Mouse (Mus musculus): Measurements from ENCODE around the gene Pkd1l2. TPM values are rescaled to one million over a fixed set of nuclear protein-coding genes. Genes with fewer than 3 reads are reported as not detected.

Gene Pkd1l2
- polyA plus RNA-seq, 1 experiment from 2014 or later = not detected

DNA sequence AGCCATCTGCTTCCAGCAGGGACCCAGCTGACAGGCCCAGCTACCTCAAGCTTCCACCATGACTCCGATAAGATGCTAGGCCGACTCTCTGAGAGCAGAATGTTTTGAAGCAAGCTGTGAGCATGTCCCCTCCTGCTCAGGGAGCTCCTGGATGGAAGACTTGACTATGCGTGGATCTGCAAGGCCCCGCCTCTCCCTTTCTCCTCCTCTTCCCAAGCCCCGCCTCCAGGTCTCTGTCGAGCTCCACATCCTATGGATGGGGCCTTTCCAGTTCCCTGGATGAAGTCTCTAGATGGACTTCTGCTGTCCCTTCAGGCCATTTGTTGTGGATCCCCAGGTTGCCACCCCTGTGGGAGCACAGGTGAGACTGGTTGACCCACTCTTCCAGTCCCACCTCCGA is 23.2 kb downstream of the Pkd1l2 start:
- ATAC-seq (ENCODE audit: insufficient number of reproducible peaks, low FRiP score, low TSS enrichment, low read depth) = no peak
- DNase-seq (ENCODE audit: low spot score) = no peak

DNA sequence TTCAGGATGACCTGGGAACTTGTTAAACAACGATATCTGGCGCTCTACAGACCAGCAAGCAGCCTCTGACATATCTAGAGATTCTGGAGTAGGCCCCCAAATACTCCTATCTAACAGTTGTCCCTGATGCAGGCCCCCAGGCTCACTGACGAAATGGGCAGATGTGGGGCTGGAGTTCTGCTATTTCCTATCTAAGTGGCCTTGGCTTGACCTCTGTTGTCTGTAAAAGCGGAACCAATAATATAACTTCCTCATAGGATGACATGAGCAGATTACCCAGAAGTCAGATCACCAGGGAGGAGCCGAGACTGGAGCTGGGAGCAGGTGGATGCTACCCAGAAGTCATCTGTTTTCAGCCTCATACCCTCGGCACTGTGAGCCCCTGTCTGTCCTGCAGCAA is 27.2 kb downstream of the Pkd1l2 start:
- Histone ChIP-seq H3K4me2 (ENCODE audit: low read depth, severe bottlenecking) (no peak overlapping the region), H3K36me3 (ENCODE audit: control insufficient read depth, insufficient read depth, low read length) (no peaks in the 10 kb centered on the region), H3K27me3 (ENCODE audit: control insufficient read depth, insufficient read depth, low read length) (no peaks in the 10 kb centered on the region), H3K9ac (ENCODE audit: low read length) (no peak overlapping the region), H3K4me3 (ENCODE audit: low read depth, low read length) (no peak overlapping the region), H3K4me1 (ENCODE audit: control insufficient read depth, insufficient read depth, low read length) (no peaks in the 10 kb centered on the region), H3K27ac (replicated peaks; ENCODE audit: low read depth, low read length) (no peak overlapping the region), H3K9me3 (ENCODE audit: control insufficient read depth, low read length) (no peaks in the 10 kb centered on the region)
- 79% methylated on average over 6 of the region's 6 CpGs for WGBS
- DNase-seq (ENCODE audit: low spot score) = no peak
- no peak for ATAC-seq (ENCODE audit: insufficient number of reproducible peaks, low FRiP score, low TSS enrichment, low read depth)

More for the DNA sequence above, 23.2 kb downstream of the Pkd1l2 start:
- no peaks in the 10 kb centered on the region for H3K36me3 ChIP-seq (ENCODE audit: control insufficient read depth, insufficient read depth, low read length)
- H3K27me3 ChIP-seq (ENCODE audit: control insufficient read depth, insufficient read depth, low read length) = no peaks in the 10 kb centered on the region
- no peak overlapping the region for H3K4me2 ChIP-seq (ENCODE audit: low read depth, severe bottlenecking)
- H3K27ac ChIP-seq (replicated peaks; ENCODE audit: low read depth, low read length) = no peak overlapping the region
- 66% methylated on average over 7 of the region's 7 CpGs for WGBS
- H3K4me1 ChIP-seq (ENCODE audit: control insufficient read depth, insufficient read depth, low read length) = no peaks in the 10 kb centered on the region
- H3K9me3 ChIP-seq (ENCODE audit: control insufficient read depth, low read length) = no peaks in the 10 kb centered on the region
- no peak overlapping the region for H3K9ac ChIP-seq (ENCODE audit: low read length)
- no peak overlapping the region for H3K4me3 ChIP-seq (ENCODE audit: low read depth, low read length)

DNA sequence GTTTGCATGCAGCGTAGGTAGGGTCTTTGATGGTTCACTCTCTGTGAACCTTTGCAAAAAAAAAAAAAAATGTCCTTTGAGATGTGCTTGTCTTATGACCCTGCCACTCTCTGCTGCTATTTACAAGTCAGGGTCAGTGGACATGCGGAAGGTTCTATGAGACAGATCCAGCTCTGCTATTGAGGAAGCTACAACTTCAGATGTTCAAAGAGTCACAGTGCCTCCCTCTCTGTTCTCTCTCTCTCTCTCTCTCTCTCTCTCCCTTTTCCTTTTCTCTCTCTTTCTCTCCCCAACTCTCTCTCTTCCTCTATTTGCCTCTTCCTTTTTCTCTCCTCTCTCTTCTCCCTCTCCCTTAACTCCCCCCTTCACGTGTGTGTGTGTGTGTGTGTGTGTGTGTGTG is 28.1 kb downstream of the Pkd1l2 start:
- H3K9ac ChIP-seq (ENCODE audit: low read length) = no peak overlapping the region
- H3K27ac ChIP-seq (replicated peaks; ENCODE audit: low read depth, low read length) = no peak overlapping the region
- no peak overlapping the region for H3K4me2 ChIP-seq (ENCODE audit: low read depth, severe bottlenecking)
- no peak overlapping the region for H3K4me3 ChIP-seq (ENCODE audit: low read depth, low read length)
- DNase-seq (ENCODE audit: low spot score) (no peak), ATAC-seq (ENCODE audit: insufficient number of reproducible peaks, low FRiP score, low TSS enrichment, low read depth) (no peak)
- H3K9me3 ChIP-seq (ENCODE audit: control insufficient read depth, low read length) = no peaks in the 10 kb centered on the region
- no peaks in the 10 kb centered on the region for H3K36me3 ChIP-seq (ENCODE audit: control insufficient read depth, insufficient read depth, low read length)
- H3K4me1 ChIP-seq (ENCODE audit: control insufficient read depth, insufficient read depth, low read length) = no peaks in the 10 kb centered on the region
- H3K27me3 ChIP-seq (ENCODE audit: control insufficient read depth, insufficient read depth, low read length) = no peaks in the 10 kb centered on the region
- 89% methylated on average over 3 of the region's 3 CpGs for WGBS

DNA sequence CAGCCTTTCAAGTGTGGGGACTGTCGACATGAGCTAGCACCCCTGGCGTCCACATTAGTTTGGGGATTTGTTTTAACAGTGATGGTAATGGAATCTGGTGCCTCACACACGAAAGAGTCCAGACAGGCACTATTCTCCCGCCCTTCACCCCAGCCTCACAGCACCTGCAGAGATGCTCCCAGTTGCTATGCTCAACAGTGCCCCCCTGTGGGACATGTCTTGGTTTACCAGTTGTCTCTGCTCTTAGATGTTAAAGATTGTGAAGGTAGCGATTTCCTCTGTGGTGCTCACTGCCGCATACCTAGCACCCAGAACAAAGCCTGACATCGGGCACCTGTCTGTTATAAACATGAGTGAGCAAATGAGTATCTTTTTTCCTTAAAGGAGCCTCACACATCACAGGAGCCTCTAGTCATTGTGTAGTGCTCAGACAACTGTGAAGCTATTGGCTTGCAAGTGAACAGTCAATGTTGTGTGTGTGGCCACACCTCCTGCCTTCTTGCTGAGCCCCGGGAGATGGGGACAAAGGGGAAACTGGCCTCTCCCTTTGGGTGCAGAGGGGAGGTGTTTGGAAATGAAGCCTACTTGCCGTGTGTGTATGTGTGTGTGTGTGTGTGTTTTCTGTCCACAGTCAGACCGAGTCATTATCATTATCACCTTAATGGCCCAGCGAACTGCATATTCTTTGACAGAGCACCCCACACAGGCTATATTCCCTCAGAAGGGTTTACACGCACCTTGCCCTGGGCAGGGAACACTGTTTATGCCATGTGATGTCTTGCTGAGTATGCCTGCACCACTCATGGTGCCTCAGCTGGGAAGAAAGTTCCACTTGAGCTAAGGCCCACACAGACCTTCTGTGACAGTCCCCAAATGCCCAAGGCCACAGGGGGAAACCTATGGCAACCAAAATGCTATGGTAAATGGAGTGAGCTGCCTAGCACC is 28.8 kb downstream of the Pkd1l2 start:
- DNase-seq (ENCODE audit: low spot score) = no peak
- Histone ChIP-seq H3K9me3 (ENCODE audit: control insufficient read depth, low read length) (no peaks in the 10 kb centered on the region), H3K27me3 (ENCODE audit: control insufficient read depth, insufficient read depth, low read length) (no peaks in the 10 kb centered on the region), H3K4me1 (ENCODE audit: control insufficient read depth, insufficient read depth, low read length) (no peaks in the 10 kb centered on the region), H3K4me2 (ENCODE audit: low read depth, severe bottlenecking) (no peak overlapping the region), H3K36me3 (ENCODE audit: control insufficient read depth, insufficient read depth, low read length) (no peaks in the 10 kb centered on the region), H3K27ac (replicated peaks; ENCODE audit: low read depth, low read length) (no peak overlapping the region), H3K4me3 (ENCODE audit: low read depth, low read length) (no peak overlapping the region), H3K9ac (ENCODE audit: low read length) (no peak overlapping the region)
- ATAC-seq (ENCODE audit: insufficient number of reproducible peaks, low FRiP score, low TSS enrichment, low read depth) = no peak
- 74% methylated on average over 12 of the region's 12 CpGs for whole genome bisulfite sequencing

DNA sequence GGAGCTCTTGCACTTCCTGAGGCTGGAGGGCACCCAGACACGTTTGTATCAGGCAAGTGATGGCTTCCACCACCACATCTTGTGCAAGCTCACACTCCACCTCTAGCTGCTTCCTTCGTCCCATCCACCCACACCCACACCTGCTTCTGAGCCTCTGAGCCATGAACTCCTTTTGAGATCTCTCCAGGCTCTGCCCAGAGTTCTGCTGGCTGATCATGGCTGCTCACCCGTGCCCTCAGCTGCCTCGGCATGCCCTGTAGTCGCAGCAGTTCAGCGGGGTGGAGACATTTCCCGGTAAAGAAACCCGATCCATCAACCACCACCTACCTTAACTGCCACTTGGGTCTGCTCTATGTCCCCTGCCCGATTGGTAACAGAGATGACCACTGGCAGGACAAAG is 30.9 kb downstream of the Pkd1l2 start:
- DNase-seq (ENCODE audit: low spot score) (no peak), ATAC-seq (ENCODE audit: insufficient number of reproducible peaks, low FRiP score, low TSS enrichment, low read depth) (no peak)
- no peak overlapping the region for H3K9ac ChIP-seq (ENCODE audit: low read length)
- H3K4me2 ChIP-seq (ENCODE audit: low read depth, severe bottlenecking) = no peak overlapping the region
- H3K4me3 ChIP-seq (ENCODE audit: low read depth, low read length) = no peak overlapping the region
- H3K4me1 ChIP-seq (ENCODE audit: control insufficient read depth, insufficient read depth, low read length) = no peaks in the 10 kb centered on the region
- H3K27ac ChIP-seq (replicated peaks; ENCODE audit: low read depth, low read length) = no peak overlapping the region
- H3K36me3 ChIP-seq (ENCODE audit: control insufficient read depth, insufficient read depth, low read length) = no peaks in the 10 kb centered on the region
- 55% methylated on average over 9 of the region's 9 CpGs for WGBS
- H3K27me3 ChIP-seq (ENCODE audit: control insufficient read depth, insufficient read depth, low read length) = no peaks in the 10 kb centered on the region
- H3K9me3 ChIP-seq (ENCODE audit: control insufficient read depth, low read length) = no peaks in the 10 kb centered on the region

DNA sequence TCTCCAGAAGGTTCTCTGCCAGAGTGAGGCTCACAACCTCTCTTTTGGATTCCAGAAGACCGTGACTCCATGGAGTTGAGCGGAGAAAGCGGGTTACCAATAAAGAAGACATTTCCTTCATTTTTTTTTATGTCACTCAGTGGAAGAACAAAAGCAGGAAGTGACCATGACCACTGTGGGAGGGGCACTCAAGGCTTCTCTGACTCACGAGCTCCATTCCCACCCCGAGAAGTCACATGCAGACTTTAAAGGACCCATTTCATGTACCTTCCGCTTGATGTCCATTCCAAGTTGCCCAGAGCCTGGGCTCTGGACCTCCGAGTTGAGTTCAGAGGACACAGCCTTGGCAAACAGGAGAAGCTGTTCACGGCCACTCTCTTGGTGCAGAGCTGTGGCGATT is 31.5 kb downstream of the Pkd1l2 start:
- Histone ChIP-seq H3K4me1 (ENCODE audit: control insufficient read depth, insufficient read depth, low read length) (no peaks in the 10 kb centered on the region), H3K36me3 (ENCODE audit: control insufficient read depth, insufficient read depth, low read length) (no peaks in the 10 kb centered on the region), H3K27me3 (ENCODE audit: control insufficient read depth, insufficient read depth, low read length) (no peaks in the 10 kb centered on the region), H3K9ac (ENCODE audit: low read length) (no peak overlapping the region), H3K4me2 (ENCODE audit: low read depth, severe bottlenecking) (no peak overlapping the region), H3K27ac (replicated peaks; ENCODE audit: low read depth, low read length) (no peak overlapping the region), H3K4me3 (ENCODE audit: low read depth, low read length) (no peak overlapping the region), H3K9me3 (ENCODE audit: control insufficient read depth, low read length) (no peaks in the 10 kb centered on the region)
- no peak for ATAC-seq (ENCODE audit: insufficient number of reproducible peaks, low FRiP score, low TSS enrichment, low read depth)
- DNase-seq (ENCODE audit: low spot score) = no peak
- WGBS = 88% methylated on average over 9 of the region's 9 CpGs

DNA sequence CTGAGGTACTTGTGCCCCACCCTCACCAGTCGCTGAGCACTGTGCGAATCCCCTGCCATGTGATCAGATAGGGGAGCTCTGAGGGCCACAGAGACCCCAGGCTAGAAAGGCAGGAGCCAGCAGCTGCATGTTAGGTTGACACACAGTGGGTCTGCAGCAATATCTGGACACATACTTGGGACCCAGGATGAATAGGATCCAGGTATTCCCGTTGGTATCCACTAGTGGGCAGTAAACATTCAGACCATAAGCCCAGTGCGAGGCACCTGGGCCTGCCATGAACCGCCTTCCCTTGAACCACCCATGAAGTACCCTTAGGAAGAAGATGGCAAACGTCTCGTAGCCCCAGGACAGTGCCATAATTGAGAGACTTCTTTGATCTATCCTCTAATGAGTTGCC is 32.8 kb downstream of the Pkd1l2 start:
- no peak overlapping the region for H3K4me3 ChIP-seq (ENCODE audit: low read depth, low read length)
- no peaks in the 10 kb centered on the region for H3K4me1 ChIP-seq (ENCODE audit: control insufficient read depth, insufficient read depth, low read length)
- whole genome bisulfite sequencing = 61% methylated on average over 7 of the region's 7 CpGs
- H3K9me3 ChIP-seq (ENCODE audit: control insufficient read depth, low read length) = no peaks in the 10 kb centered on the region
- no peak for DNase-seq (ENCODE audit: low spot score)
- H3K36me3 ChIP-seq (ENCODE audit: control insufficient read depth, insufficient read depth, low read length) = no peaks in the 10 kb centered on the region
- H3K27me3 ChIP-seq (ENCODE audit: control insufficient read depth, insufficient read depth, low read length) = no peaks in the 10 kb centered on the region
- ATAC-seq (ENCODE audit: insufficient number of reproducible peaks, low FRiP score, low TSS enrichment, low read depth) = no peak
- no peak overlapping the region for H3K4me2 ChIP-seq (ENCODE audit: low read depth, severe bottlenecking)
- H3K9ac ChIP-seq (ENCODE audit: low read length) = no peak overlapping the region
- H3K27ac ChIP-seq (replicated peaks; ENCODE audit: low read depth, low read length) = no peak overlapping the region

DNA sequence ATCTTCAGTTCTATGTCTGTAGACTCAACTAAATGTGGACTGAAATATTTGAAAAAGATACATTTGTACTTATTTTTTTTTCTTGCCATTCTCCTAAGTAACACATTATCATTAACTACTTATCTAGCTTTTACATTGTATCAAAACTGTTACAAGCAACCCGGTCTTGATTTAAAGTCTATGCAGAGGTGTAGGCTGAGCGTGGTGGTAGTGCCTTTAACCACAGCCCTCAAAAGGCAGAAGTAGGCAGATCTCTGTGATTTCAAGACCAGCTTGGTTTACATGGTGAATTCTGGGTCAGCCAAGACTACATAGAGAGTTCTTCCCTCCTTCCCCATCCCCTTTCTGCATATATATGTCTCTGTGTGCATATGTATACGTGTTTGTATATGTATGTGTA is 38.7 kb downstream of the Pkd1l2 start:
- no peak overlapping the region for H3K4me3 ChIP-seq (ENCODE audit: low read depth, low read length)
- H3K9me3 ChIP-seq (ENCODE audit: control insufficient read depth, low read length) = no peaks in the 10 kb centered on the region
- 90% methylated on average over 3 of the region's 3 CpGs for WGBS
- no peaks in the 10 kb centered on the region for H3K4me1 ChIP-seq (ENCODE audit: control insufficient read depth, insufficient read depth, low read length)
- H3K27me3 ChIP-seq (ENCODE audit: control insufficient read depth, insufficient read depth, low read length) = no peaks in the 10 kb centered on the region
- no peak for DNase-seq (ENCODE audit: low spot score)
- no peaks in the 10 kb centered on the region for H3K36me3 ChIP-seq (ENCODE audit: control insufficient read depth, insufficient read depth, low read length)
- no peak overlapping the region for H3K4me2 ChIP-seq (ENCODE audit: low read depth, severe bottlenecking)
- H3K27ac ChIP-seq (replicated peaks; ENCODE audit: low read depth, low read length) = no peak overlapping the region
- no peak for ATAC-seq (ENCODE audit: insufficient number of reproducible peaks, low FRiP score, low TSS enrichment, low read depth)
- H3K9ac ChIP-seq (ENCODE audit: low read length) = no peak overlapping the region

DNA sequence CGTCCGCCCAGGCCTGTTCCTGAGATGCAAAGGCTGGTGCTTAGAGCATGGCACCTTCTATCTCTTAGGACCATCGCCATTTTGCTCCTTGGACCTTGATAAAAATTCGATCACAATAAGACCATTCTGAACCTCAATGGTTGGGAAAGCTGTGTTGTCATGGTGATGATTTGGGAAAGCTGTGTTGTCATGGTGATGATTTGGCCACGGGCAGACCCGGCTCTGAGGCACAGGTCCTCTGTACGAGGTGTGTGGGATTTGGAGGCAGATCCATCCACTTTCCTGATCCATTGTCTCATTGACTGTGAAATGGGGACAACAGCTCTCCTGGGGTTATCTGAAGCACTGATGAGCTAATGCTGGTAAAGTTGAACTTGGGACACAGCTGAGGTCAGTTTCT is 42.4 kb downstream of the Pkd1l2 start:
- Histone ChIP-seq H3K27me3 (ENCODE audit: control insufficient read depth, insufficient read depth, low read length) (no peaks in the 10 kb centered on the region), H3K27ac (replicated peaks; ENCODE audit: low read depth, low read length) (no peak overlapping the region), H3K9me3 (ENCODE audit: control insufficient read depth, low read length) (no peaks in the 10 kb centered on the region), H3K4me1 (ENCODE audit: control insufficient read depth, insufficient read depth, low read length) (no peaks in the 10 kb centered on the region), H3K4me2 (ENCODE audit: low read depth, severe bottlenecking) (no peak overlapping the region), H3K4me3 (ENCODE audit: low read depth, low read length) (no peak overlapping the region), H3K9ac (ENCODE audit: low read length) (no peak overlapping the region), H3K36me3 (ENCODE audit: control insufficient read depth, insufficient read depth, low read length) (no peaks in the 10 kb centered on the region)
- DNase-seq (ENCODE audit: low spot score) (no peak), ATAC-seq (ENCODE audit: insufficient number of reproducible peaks, low FRiP score, low TSS enrichment, low read depth) (no peak)
- 82% methylated on average over 7 of the region's 7 CpGs for WGBS

All from limb, embryonic 11.5 days (tissue).